Mouse (Mus musculus) cortical plate, adult 2 months (tissue): ENCODE data around the gene Naa10. TPM values are rescaled to one million over a fixed set of nuclear protein-coding genes. Genes with fewer than 3 reads are reported as not detected.

Experiments
- H3K27ac ChIP-seq: fragments of 200-500 bp; 2 replicates; pipeline ENCODE4 v1.5.1; 2012; ENCODE audit warnings: low read length, control low read depth, inconsistent platforms; ENCODE audit not compliant: insufficient read depth
- H3K4me1 ChIP-seq: fragments of 200-500 bp; 2 replicates; pipeline ENCODE4 v1.6.1; 2011; ENCODE audit warnings: low read length; ENCODE audit not compliant: control insufficient read depth, insufficient read depth
- H3K4me3 ChIP-seq: fragments of 200-500 bp; 2 replicates; pipeline ENCODE4 v1.5.1; 2011; ENCODE audit warnings: mild to moderate bottlenecking, low read length, control low read depth; ENCODE audit not compliant: insufficient read depth
- CTCF ChIP-seq: fragments of 200-500 bp; IDR thresholded peaks from 2 replicates; pipeline ENCODE4 v1.5.1; 2011; ENCODE audit warnings: mild to moderate bottlenecking, control low read depth, low read length; ENCODE audit not compliant: insufficient read depth; ENCODE audit errors: extremely low read depth
- POLR2A ChIP-seq: fragments of 200-500 bp; IDR thresholded peaks from 2 replicates; pipeline ENCODE4 v1.6.1; 2011; ENCODE audit warnings: mild to moderate bottlenecking, low read length, control low read depth; ENCODE audit not compliant: insufficient read depth; ENCODE audit errors: extremely low read depth
- polyA plus RNA-seq: library from polyadenylated mRNA; depleted of rRNA; stranded (reverse); fragments of >200 nt; gene quantifications from 2 replicates; pipeline ENCODE4 v1.2.3, GENCODE M21; 2012

Naa10 gene
- polyA plus RNA-seq, 1 experiment = 74.5 TPM

DNA sequence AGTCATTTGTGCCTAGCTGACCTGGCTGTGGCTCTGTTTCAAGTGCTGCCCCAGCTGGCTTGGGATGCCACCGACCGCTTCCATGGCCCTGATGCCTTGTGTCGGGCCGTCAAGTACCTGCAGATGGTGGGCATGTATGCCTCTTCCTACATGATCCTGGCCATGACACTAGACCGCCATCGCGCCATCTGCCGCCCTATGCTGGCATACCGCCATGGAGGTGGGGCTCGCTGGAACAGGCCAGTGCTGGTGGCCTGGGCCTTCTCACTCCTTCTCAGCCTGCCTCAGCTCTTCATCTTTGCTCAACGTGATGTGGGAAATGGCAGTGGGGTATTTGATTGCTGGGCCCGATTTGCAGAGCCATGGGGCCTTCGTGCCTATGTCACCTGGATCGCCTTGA is 28.9 kb downstream of the Naa10 start:
- no peak overlapping the region for H3K27ac ChIP-seq
- no peak overlapping the region for H3K4me3 ChIP-seq
- no peak for TF ChIP-seq CTCF
- TF ChIP-seq POLR2A = no peak
- no peaks in the 10 kb centered on the region for H3K4me1 ChIP-seq

DNA sequence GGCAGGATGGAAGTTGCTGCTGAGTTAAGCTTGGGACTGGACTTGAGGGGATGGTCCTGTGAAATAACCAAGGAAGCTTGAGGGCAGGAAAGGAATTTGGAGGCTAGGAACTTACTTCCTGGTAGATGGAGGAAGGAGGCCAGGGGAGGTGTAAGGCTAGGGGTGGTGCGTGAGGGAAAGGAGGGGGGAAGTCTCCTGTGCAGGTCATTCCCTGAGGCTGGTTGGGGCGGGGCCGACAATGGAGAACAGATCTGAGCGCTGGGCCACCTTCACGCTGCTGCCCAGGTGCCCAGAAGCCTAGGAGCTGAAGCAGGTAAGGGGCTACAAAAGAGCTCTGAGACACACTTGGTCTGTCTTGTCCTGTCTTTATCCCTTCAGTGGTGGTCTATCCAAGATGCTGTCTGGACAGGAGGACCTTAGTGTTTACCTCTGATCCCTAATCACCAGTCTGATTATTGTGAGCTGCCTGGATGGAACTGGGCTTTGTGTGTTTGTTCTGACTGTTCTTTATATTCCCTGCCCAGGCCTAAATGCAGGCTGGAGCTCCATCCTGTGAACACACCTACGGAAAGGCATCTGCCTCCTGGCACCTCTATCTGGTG is 30.1 kb downstream of the Naa10 start, which contains the start of gene Avpr2:
TSS of gene Avpr2 (plus strand) at position 552 of the 602 bp plus-strand sequence.
- Histone ChIP-seq H3K4me3 (no peak within 1 kb of the TSS), H3K4me1 (no peaks in the 10 kb centered on the region), H3K27ac (no peak within 1 kb of the TSS)
- TF ChIP-seq POLR2A = no peak
- no peak for TF ChIP-seq CTCF

DNA sequence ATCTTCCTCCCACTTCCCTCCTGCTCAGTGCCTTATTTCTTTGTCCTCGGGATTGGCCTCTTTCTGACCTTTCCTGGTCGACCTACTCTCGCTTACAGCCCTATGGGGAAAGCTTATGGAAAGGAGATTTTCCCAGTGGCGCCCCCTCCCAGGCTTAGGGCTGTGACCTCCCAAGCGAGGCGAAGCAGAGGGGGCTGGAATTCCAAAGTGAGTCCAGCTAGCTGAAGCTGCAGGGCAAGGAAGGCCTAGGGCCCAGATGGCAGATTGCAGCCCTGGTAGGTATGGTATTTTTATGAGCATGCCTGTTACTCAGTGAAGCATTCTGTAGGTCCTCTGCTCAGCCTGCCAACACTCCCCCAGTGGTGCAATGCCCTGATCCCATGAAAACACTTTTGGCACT is 40.3 kb downstream of the Naa10 start:
- peak overlapping the region; percentile 78; the same call in 1 of the 2 replicates for H3K4me3 ChIP-seq
- no peaks in the 10 kb centered on the region for H3K4me1 ChIP-seq
- TF ChIP-seq POLR2A (no peak), CTCF (no peak)
- no peak overlapping the region for H3K27ac ChIP-seq

DNA sequence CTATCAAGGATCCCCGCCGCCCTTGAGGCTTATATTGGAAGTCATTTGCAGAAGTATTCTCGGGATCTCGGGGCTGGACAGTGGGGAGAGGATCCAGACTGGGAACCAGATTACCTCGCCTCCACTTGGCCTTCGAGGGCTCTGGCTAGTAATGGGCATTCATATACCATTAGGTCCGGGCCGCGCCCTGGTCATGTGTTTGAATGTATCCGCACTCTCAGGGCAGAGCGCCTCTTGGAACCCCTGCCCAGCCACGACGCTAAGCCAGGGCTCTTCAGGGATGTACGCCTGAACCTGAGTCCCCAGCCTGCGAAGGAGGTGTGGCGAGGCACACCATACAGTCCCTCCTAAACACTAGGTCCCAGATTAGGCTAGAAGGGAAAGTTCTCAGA is 40.7 kb downstream of the Naa10 start:
- TF ChIP-seq POLR2A (no peak), CTCF (no peak)
- H3K4me1 ChIP-seq = no peaks in the 10 kb centered on the region
- no peak overlapping the region for H3K27ac ChIP-seq
- peak overlapping the region; percentile 78 for H3K4me3 ChIP-seq

- TF ChIP-seq POLR2A = 0 out of 2 replicates have a peak, but pooled peaks have one; percentile 23
- no peak for TF ChIP-seq CTCF
- no peaks in the 10 kb centered on the region for H3K4me1 ChIP-seq
- H3K4me3 ChIP-seq = peak overlapping the region; percentile 78
Observed at GRCm38 (mm10) chrX:73880194-73881035, 41.3 kb downstream of the Naa10 start.

DNA sequence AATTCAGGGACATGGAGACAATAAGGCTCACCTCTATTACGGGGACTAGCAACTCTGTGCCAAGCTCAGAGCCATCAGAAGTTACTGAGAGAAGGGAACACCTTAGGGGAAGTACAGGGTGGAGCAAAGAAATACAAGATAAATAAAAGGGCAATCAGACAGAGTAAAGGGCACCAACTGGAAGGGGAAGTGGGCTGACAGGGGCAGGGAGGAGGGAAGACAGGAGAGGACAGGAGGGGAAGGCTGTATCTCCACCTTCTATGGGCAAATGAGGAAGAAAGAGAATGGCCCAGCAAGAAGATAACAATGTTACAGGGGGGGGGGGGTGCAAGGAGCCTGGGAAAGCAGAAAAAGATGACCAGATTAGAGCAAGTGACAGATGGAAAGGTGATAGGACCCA is 44.7 kb downstream of the Naa10 start:
- no peak overlapping the region for H3K27ac ChIP-seq
- TF ChIP-seq CTCF (no peak), POLR2A (no peak)
- H3K4me3 ChIP-seq = no peak overlapping the region
- H3K4me1 ChIP-seq = peaks cover 2% of the 10 kb centered on the region; the same call in 1 of the 2 replicates

More at GRCm38 (mm10) chrX:73880194-73881035, 41.3 kb downstream of the Naa10 start:
- 0 out of 2 replicates have a peak overlapping the region, but pooled peaks have one; percentile 45 for H3K27ac ChIP-seq

GRCm38 (mm10) chrX:73875881-73876280 is 45.9 kb downstream of the Naa10 start:
- no peak overlapping the region for H3K27ac ChIP-seq
- no peak overlapping the region for H3K4me3 ChIP-seq
- TF ChIP-seq CTCF (no peak), POLR2A (no peak)
- peaks cover 2% of the 10 kb centered on the region; the same call in 1 of the 2 replicates for H3K4me1 ChIP-seq

- TF ChIP-seq CTCF = no peak
- TF ChIP-seq POLR2A = no peak
- Histone ChIP-seq H3K4me3 (no peak overlapping the region), H3K4me1 (peaks cover 2% of the 10 kb centered on the region; the same call in 1 of the 2 replicates), H3K27ac (no peak overlapping the region)
Observed at GRCm38 (mm10) chrX:73871956-73872355, 49.8 kb downstream of the Naa10 start.

DNA sequence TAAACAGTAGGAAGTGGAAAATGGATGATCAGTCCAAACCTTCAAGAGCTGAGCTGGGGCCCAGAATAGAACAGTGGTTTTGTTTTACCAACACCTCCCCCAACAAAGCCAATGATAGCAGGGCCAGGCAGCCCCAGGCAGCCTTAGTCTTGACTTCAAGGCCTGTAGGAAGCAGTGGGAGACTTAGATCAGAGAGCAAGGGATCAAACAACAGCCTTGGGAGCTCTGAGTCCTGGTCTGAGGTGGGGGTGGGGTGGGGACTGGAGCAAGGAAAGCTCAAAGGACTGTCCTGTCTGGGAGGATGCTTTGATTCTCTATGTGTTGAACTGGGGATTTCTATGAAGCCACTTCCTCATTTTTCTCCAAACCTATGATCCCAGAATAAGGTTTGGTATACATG is 50.3 kb downstream of the Naa10 start:
- no peak for TF ChIP-seq POLR2A
- no peak for TF ChIP-seq CTCF
- peaks cover 2% of the 10 kb centered on the region; the same call in 1 of the 2 replicates for H3K4me1 ChIP-seq
- no peak overlapping the region for H3K27ac ChIP-seq
- H3K4me3 ChIP-seq = no peak overlapping the region

GRCm38 (mm10) chrX:73869334-73869733 is 52.4 kb downstream of the Naa10 start:
- no peak overlapping the region for H3K4me3 ChIP-seq
- peaks cover 2% of the 10 kb centered on the region for H3K4me1 ChIP-seq
- no peak overlapping the region for H3K27ac ChIP-seq
- TF ChIP-seq POLR2A = no peak
- TF ChIP-seq CTCF = no peak
